Mouse (Mus musculus) layer of hippocampus, postnatal 14 days (tissue): ENCODE results near the gene Camta1. TPM values are rescaled to one million over a fixed set of nuclear protein-coding genes. Genes with fewer than 3 reads are reported as not detected.

Experiments used
- DNase-seq, 2 experiments: peaks; one replicate each; pipeline ENCODE4 v3.0.0; 2021 to 2022; ENCODE audit warnings: low spot score in 2 of 2, mixed read lengths in 1 of 2
- total RNA-seq, 2 experiments: library from RNA; stranded (reverse); gene quantifications; 2 replicates each; pipeline ENCODE4 v1.2.3; 2021

The Camta1 gene
- total RNA-seq, 2 experiments from 2014 or later: 230 to 235 TPM

DNA sequence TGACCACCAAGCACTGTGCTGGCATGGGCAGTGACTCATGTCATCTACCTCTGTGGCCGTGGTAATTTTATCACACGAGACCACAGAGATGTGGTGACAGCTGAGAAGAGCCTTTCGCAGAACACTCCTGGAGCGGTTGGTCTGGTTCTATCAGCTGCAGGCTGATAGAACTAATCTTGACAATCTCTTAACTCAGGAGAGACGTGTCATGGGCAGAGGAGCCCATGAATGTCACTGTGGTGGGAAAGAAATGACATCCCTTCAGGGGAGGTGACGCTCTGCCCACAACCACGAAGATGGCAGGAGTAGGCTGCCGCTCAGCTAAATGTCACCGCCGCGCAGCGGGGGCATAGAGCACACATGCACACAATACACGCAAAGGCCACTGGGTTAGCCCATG is 937.4 kb downstream of the Camta1 start:
- DNase-seq: no peak

DNA sequence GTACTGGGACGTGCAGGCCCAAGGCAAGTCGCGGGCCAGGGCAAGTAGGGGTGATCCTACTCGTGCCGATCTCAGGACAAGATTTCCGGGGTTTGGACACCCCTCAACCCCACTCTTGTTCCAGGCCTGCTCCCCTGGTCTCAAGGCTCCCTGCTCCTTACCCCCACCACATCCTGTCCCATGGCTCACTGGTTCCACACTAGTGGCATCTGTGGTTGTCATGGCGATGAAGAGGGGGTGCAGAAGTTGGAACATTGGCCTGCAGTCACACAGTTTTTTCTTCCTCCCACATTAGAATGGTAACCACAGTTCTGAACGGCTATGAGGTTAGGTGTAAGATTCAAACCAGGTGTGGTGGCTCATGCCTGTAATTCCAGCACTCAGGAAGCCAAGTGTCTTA is 940.5 kb downstream of the Camta1 start:
- no peak for DNase-seq

DNA sequence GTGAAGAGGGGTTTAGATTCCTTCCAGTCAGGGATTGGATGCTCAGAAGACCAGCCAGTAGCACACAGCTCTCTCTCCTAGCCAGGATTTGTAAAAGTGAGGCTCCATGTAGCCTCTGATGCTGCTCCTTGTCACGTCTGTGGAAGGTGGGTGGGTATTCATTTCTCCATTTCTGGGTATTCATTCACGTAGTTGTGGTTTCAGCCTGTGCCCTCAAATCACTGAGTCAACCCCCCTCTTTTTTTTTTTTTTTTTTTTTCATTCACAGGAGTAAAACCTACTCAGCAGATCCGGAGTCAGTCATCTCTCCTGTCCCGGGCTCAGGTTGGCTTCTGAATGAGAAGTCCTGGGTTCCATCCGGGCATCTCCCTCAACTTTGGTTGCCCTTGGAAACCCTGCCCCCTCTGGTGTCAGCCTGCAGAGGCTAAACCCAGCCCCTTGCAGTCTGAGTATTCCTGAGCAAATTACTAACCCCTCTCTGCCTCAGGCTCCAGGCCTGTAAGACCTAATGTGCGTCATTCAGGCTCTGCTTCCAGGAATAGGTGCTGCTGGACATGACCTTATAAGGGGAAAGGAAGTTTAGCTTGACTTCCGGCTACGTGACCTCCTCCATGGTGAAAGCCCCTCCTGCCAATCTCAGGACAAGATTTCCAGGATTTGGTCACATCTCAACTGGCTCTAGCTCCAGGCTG is 944.2 kb downstream of the Camta1 start:
- no peak for DNase-seq

DNA sequence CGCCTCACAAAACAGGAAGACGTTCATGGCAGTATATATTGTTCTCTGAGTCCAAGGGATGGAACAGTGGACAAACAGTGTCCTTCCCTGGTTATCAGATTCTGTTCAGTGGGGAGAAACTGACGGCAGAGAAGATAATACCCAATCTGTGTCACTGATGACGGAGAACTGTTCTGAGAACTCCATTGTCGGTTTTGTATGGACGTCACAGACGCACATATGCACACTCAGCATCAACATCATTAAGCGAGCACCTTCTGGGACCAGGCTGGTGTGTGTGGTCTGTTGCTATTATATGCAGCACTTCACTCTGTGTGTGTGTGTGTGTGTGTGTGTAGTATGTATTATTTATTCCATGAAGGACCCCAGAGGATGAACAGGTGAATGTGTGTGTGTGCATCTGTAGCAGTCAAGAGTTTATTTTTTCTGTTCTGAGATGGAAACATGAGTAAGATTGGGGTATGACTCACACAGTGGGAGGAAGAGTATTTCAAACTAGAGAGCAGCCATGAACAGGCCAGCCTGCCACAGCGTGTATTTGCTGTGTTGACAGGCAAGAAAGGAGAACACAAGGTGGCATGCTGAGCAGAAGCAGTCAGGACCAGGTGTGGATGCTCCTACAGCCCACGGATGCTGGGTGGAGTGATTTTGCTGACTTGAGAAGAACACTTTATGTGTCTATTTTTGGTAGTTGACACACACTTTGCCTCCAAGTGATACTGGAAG is 946.3 kb downstream of the Camta1 start:
- no peak for DNase-seq

DNA sequence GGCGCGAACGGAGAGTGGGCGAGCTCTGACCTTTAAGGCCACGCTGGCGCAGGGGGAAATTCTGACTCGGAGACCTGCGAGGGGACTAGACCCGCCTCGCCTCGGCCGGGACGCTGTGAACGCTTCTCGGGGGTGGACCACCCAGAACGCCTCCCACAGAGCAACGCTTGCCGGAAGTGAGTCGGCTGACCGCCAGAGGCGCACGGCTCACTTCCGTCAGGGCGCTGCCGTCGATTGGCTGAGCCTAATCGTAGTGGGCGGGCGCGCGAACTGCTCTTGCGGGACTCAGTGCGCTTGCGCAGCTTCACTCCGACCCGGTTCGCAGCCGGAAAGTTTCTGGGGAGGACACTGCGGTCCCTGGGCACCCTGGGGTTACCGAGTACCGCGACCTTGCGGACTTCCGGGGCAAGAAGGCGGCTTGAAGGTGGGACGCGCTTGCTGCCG is 947.4 kb downstream of the Camta1 start, which contains the start of the genes Park7 and Tnfrsf9:
Gene Park7, minus strand, starts transcription at position 148 of the 444 bp plus-strand sequence.
Gene Tnfrsf9, plus strand, starts transcription at position 273 of the 444 bp plus-strand sequence.
- DNase-seq: peak; percentile 95 to 96

DNA sequence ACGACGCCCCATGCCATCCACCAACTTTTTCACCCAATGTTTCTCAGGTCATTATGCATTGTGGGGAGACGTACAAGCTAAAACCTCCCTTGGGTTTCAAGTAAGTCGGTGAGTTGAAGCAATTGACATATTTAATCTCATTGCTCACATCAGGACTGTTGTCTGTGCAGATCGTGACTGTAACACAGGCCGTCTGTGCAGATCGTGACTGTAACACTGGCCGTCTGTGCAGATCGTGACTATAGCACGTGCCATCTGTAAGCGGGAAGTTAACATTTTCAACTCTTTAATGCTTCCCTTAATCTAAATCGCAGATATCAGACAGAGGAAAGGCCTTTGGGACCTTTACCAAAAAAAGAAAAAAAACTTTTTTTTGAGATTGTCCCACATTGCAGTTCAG is 947.9 kb downstream of the Camta1 start:
- no peak for DNase-seq

DNA sequence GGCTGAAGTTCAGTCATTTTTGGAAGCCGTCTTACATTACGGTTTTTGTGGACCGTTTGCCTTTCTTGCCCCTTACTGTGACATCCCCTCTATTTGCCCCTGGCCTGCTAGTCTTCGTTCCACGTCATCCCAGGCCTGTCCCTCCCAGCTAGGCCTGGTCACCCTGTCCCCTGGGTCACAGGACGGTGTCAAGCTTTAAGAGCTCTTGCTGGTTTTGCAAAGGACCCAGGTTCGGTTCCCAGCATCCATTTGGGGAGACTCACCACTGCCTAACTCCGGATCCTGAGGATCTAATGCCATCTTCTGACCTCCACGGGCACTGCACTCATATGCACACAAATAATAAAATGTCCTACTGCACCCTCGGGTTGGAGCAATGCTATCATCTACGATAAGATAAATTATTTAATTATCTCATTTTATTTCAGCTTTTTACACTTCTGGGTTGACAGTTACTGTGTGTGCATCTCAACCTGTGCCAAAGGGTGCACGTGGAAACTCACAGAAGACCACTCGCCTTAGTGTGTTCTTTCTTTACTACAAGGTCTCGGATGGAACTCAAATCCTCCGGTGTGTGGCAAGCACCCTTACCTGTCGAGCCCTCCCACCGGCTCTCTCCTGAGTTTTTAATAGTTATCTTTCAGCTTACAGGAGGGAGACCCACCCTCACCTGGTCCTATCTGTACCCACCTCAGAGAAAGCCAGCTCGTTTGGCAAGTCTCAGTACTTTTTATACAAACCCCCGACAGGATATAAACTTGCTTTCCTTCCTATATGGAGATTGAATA is 951.3 kb downstream of the Camta1 start:
- DNase-seq: no peak

DNA sequence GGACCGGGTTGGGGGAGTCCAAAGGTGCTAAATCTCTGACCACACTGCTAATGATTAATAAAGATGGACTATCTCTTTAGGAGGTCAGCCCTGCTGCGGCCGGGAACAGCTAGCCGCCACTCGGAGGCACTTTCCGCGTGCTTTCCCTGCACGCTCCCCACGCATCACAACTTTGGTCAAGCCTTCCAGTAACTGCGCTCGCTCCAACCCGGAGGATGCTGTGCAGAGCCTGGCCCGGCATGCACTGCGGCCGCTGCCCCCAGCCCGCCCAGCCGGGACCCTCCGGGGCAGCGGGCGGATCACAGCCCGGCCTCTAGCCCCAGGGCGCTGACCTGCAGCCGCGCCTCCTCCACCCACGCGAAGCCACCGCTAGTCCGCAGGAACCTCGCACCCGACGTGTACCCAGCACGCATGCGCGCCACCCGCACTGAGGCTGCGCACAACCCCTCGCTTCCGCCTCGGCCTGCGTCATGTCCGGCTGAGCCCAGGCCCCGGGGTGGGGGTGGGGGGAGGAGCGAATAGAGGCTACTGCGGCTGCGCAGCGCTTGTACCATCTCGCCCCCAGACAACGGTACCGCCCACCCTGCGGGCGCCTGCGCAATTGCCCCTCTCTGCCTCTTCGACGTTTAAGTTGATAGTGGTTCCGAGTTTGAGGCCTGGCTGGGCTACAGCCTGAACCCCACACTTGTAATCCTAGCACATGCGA is 952.1 kb downstream of the Camta1 start:
- DNase-seq: peak; percentile 99

DNA sequence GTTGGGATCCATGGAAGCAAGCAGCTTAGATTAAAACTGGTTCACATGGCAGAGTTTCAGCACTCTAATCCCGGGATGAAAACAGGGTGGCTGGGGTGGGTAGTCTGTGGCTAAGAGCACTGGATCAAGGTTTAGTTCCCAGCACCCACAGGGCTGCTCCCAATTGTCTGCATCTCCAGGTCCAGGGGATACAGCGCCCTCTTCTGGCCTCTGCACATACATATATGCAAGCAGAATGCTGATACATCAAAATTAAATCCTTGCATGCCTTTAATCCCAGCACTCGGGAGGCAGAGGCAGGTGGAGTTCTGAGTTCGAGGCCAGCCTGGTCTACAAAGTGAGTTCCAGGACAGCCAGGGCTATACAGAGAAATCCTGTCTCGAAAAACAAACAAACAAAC is 953.2 kb downstream of the Camta1 start:
- DNase-seq: peak; percentile 34 to 49

DNA sequence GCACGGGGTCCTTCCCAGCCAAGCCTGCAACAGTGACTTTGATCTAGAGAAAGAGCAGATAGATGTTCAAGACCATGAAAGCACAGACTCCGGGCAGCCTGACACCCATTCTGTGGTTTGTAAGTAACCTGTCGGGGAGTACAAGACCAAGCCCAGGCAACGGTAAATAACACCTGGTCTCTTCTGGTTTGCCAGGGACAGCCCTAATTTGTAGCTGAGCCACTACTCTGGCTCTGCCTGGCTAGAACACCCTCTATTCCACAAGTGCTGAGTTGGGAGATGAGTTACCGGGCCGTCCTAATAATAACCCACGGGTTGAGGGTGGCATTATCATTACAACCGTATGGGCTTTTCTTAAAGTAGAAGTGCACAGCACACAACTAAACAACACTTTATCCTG is 954.6 kb downstream of the Camta1 start:
- DNase-seq: no peak

DNA sequence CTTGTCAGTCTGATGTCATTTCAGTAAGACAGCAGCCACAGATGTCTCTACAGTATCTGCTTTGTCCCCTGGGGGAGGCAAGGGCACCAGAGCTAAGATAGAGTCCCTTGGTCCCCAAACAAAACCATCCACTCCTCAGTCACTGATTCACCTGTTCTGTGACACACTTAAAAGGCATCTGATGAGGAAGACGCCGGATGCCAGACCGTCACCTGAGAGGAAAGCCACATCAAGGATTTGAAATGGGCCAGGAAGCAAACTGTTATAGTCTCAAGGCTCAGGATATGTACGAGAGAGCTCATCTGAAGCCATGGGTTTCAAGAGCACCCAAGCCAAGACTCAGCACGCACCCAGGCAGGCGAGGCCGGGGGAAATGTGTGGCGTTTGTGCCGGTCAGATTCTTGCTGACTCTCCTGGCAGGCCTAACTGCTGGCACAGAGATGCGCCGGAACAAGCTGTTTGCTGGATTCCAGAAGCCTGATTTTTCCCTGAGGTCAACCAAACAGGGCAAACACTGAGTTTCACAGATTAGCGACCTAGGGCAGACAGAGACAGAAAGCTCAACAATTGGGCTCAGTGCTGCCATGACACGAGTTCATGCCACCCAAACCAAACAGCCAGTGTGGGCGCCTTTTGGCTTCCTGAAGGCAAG is 958.5 kb downstream of the Camta1 start:
- DNase-seq: no peak

DNA sequence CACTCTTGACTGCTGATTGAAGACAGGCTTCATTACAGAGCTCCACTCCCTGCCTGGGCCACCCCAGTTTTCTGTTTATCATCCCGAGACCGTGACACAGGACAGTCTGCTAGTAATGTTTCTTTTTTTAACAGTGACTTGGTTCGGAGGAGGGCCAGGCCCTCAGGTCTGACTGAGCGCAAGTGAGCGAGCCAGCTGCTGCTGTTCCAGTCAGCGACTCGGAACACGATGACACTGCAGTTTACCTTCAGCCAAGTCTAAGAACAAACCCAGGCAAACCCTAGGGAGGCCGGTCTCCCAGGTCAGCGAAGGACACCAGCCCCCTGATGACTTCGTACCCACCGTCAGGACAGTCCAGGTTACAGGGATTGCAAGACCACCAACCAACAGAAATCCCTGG is 959.6 kb downstream of the Camta1 start:
- DNase-seq: no peak

DNA sequence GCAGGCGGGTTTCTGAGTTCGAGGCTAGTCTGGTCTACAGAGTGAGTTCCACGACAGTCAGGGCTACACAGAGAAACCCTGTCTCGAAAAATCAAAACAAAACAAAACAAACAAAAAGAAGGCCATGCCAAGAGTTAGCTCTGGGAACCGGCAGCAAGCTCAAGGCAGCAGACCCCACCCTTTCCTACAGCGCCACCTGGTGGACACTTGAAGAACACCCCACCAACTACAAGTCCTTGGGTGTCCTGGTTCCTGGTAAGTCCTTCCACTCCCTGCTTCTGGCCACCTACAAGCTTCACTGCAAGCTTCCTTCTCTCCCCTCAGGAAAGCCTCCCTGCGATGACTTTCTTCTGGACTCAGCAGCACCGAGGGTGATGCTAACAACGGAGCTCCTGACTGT is 960.0 kb downstream of the Camta1 start:
- peak; percentile 72 for DNase-seq

DNA sequence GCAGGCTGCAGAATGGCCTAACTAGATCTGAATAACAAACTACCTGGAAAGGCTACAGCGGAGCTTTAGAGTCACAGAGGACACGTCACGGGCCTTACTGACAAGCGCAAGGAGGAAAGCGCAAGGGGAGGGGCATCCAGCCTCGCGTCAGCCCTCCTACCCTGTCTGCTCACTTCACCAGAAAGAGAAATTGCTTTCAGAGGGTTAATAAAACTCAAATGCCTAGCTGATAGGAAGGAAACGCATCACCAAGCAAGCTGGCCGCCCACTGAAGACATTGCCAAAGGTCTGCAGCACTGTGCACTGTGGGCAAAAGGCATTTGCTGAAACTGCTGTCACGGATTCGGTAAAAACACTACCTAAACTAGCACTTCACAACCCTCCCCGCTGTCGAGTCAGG is 961.2 kb downstream of the Camta1 start:
- DNase-seq: no peak

DNA sequence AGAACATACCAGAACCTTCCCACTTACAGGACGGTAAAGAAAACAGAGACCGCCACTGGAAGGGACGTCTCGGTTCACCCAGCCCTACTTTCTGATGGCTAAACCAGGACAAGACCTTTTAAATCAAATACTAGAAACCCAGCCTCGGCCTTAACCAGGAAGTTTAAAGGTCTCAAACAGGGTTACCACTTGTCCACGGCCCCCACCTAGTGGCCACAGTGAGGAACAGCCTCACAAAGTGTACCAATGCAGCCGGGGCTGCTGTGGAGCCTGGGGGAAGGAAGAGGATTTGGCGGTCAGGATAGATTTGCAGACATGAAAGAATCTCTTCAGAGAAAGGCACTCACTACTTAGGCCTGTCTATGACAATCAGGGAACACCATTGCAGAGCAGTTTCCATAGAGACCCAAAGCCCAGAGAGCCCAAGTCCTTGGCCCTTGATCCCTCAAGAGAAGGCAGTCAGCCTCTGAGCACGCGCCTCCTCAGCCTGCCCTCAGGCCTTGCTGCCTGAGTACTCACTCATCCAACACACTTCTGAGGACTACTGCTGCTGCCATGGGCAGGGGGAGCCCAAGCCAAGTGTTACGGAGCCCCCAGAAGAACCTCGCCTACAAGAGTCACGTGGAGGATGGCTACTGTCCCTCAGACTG is 962.8 kb downstream of the Camta1 start:
- DNase-seq: peak; percentile 54 to 67

DNA sequence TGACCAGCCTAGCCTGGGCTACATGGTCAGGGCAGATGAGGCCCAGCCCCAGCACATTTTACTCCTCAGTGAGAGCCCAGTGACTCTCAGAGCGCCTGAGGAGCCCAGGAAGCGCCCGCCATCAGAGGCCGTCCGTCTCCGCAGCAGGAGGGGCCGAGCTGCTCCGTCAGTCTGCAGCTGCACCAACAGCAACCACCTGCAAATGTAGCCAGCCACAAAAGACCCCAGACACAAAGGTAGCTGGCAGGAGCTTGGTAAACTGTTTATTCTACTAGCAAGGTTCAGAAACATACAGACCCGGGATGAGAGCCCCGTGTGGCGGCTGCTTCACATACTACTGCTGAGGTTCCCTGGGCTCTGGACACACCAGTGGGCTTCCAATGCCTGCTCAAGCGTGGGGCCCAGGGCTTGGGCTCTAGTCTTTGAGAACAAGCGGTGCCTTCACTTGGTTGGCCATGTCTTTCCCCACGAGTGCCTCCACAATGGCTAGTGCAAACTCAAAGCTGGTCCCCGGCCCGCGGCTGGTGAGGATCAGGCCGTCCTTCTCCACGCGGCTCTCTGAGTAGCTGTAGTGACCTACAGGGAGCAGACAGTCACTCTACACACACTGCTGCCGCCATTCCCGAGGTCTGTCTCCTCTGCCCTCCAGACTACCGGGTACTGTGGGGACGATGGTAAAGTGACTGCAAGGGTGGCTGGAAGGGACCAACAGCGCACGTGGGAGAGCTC is 964.6 kb downstream of the Camta1 start:
- DNase-seq: no peak

DNA sequence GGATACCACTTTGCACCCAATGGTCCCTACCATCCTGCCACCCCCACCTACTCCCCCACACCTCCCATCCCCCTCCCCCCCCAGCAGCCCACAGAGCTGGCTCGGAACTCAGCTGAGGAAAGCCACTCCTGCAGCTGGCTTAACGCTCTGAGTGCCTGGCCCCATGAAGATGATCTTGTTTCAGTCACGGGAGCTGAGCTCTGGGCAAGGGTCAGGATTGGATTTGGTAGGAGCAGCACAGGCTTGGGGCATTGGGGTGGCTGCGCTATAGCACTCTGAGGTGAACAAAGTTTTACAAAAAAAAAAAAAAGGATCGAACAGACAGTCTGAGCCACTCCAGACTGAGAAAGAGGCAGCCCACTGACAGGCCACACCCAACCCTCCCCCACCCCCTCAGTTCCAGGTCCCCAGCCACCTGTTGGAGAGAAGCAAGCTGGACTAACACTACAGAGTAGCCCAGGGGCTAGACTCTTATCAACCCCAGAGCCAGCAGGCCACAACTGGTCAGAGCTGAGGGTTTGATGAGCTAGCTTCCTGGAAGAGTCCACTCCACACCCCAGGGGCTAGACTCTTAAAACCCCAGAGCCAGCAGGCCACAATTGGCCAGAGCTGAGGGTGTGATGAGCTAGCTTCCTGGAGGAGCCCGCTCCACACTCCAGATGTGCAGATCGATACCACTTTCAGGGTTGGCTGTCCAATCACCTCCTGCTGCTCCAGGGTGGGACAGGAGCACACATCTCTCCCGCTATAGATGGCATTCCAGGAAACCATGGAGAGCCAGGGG is 966.8 kb downstream of the Camta1 start:
- no peak for DNase-seq

DNA sequence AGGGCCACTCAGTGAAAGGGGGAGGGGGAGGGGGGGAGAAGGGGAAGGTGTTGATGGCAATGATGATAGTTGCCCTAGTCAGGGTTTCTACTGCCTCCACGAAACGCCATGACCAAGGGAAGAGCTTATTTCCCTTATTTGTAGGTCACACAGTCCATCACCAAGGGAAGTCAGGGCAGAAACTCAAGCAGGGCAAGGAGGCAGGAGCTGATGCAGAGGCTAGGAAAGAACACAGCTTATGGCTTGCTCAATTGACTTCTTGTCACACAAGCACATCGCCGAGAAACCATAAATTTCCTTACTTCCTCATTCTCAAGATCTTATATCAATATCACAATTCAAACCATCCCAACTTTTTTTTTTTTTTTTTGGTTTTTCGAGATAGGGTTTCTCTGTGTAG is 970.4 kb downstream of the Camta1 start:
- DNase-seq: no peak

DNA sequence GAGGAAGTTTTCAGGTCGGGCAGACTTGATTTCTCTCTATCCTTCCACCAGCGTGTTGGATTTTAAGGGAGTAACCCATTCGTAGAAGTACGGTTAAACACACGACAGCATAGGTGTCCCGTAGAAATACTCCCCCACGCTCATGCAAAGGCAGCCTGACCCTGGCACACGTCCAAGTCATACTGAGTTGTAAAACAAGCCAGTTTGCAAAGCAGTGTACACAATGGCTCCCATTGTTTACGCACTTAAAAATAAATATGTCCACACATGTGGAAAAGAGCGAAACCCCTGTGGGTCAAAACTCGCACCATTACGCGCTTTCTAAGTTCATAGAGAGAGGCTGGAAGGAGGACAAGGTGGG is 971.7 kb downstream of the Camta1 start:
- no peak for DNase-seq
